Mouse (Mus musculus): ENCODE data around the gene Hspb6.

DNA sequence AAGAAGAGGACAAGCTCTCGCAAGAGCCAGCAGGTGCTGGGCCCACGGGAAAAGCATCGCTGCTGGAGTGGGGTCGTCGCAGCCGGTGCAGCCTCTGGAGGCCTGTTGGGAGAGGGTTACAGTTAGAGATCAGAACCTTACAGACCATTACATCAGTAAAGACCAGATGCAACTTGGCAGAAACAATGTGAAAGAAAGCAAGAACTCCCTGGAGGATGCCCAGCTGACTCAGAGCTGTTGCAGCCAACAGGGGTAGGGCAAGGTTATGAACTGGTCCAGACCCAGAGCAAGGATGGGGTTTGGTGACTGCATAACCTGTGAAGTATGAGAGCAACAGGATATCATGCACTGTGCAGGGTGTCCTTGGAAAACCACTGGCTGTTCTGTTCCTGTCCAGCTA, 27.5 kb upstream of the Hspb6 start:
- TF ChIP-seq POLR2A (IDR thresholded peaks at IDR 0.05; ENCODE audit: borderline replicate concordance, low read depth, low read length) (no peak), CTCF (IDR thresholded peaks at IDR 0.05; ENCODE audit: low read depth, low read length) (no peak)
